Mouse (Mus musculus) cortical plate, adult 2 months (tissue): Measurements from ENCODE around the gene Bcap29.

Experiments used
- CTCF ChIP-seq: fragments of 200-500 bp; IDR thresholded peaks from 2 replicates; pipeline ENCODE4 v1.5.1; 2011; ENCODE audit warnings: mild to moderate bottlenecking, control low read depth, low read length; ENCODE audit not compliant: insufficient read depth; ENCODE audit errors: extremely low read depth
- POLR2A ChIP-seq: fragments of 200-500 bp; IDR thresholded peaks from 2 replicates; pipeline ENCODE4 v1.6.1; 2011; ENCODE audit warnings: mild to moderate bottlenecking, low read length, control low read depth; ENCODE audit not compliant: insufficient read depth; ENCODE audit errors: extremely low read depth

DNA sequence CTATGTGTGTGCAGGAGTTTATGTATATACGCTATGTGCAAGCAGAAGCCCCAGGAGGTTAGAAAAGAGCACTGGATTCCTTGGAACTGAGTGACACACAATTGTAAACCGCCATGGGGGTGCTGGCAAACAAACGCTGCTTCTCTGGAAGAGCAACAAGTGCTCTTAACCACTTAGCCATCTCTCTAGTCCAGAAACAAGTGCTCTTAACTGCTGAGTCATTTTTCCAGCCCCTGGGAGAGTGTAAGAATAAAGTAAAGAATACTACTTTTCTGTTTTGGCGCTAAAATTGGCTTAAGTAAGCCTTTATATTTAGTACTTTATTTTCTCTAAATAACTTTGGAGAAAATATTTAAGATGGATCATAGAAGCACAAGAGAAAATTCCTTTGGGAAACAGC lies 21.1 kb downstream of the Bcap29 start:
- no peak for TF ChIP-seq POLR2A
- TF ChIP-seq CTCF: no peak
